Mouse (Mus musculus): ENCODE data around the gene Ugt1a6a.
"Not testable (repeated sequence)": the region's sequence is repeated elsewhere in the genome, so short reads cannot be mapped to it uniquely, and the experiment has no call there.

Gene Ugt1a6a

GRCm38 (mm10) chr1:88134457-88135011 is at the start of gene Ugt1a6a:
TSS of gene Ugt1a6a (plus strand) at chr1:88134809.
- not testable (repeated sequence) for DNase-seq (ENCODE audit: extremely low spot score)

GRCm38 (mm10) chr1:88086125-88086524 is 48.5 kb upstream of the Ugt1a6a start:
- no peak for DNase-seq (ENCODE audit: extremely low spot score)

DNA sequence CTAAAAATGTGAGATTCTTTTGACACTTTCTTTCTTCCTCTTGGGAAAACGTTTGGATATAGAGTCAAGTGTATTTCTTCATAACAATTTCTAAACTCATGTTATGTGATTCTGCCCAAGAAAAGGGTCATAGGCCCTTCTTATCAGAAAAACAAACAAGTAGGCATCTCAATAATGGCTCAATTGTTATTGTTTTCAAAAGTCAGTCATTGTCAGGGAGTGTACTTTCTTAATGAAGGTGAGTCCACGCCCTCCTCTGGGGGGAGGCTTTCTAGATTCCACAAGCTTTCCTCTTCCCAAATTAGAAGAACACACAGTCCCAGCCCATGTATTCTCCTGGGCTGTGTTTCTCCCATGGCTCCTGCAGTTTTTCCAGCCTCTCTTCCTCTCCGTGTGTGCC is 47.1 kb upstream of the Ugt1a6a start, which contains the start of gene Ugt1a8:
Ugt1a8 (plus strand) TSS at position 301 of the 400 bp plus-strand sequence.
- DNase-seq (ENCODE audit: extremely low spot score): no peak

DNA sequence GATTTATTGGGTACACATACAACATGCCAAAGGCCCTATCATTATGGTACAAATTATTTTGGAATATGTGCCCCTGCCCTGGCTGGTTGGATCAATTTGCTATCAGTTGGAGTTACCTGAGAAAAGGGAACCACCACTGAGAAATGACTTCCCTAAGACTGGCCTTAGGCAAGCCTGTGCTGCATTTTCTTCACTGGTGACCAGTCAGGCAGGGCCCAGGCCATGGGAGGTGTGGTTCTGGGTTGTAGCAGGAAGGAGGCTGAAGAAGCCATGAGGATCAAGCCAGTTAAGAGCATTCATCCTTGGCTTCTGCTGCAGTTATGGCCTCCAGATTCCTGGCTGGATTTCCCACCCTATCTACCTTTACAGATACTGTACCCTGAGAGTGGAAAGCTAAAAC is 42.3 kb upstream of the Ugt1a6a start:
- DNase-seq (ENCODE audit: extremely low spot score): no peak

- not testable (repeated sequence) for DNase-seq (ENCODE audit: extremely low spot score)
Observed at GRCm38 (mm10) chr1:88094270-88094676, 40.3 kb upstream of the Ugt1a6a start.

GRCm38 (mm10) chr1:88094941-88095492 is 39.6 kb upstream of the Ugt1a6a start, which contains the start of gene Ugt1a7c:
TSS of gene Ugt1a7c (plus strand) at chr1:88095062.
- no peak for DNase-seq (ENCODE audit: extremely low spot score)

DNA sequence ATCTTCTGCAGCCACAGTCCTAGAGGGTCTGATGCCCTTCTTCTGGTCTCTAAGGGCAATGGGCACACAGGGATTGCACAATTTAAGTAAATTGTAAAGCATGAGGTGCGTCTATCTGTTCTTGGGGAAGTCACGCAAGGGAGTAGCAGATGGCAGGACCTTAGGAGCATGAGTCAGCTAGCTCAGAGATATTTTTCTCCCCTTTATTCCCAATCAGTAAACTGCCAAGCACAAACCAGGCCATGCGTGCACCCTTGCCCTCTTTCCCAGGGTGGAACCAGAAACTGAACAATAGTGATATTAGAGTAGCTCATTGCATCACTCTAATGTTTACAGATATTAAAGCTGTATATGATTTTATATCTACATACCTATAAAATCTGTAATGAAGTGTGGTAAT is 36.1 kb upstream of the Ugt1a6a start:
- not testable (repeated sequence) for DNase-seq (ENCODE audit: extremely low spot score)

DNA sequence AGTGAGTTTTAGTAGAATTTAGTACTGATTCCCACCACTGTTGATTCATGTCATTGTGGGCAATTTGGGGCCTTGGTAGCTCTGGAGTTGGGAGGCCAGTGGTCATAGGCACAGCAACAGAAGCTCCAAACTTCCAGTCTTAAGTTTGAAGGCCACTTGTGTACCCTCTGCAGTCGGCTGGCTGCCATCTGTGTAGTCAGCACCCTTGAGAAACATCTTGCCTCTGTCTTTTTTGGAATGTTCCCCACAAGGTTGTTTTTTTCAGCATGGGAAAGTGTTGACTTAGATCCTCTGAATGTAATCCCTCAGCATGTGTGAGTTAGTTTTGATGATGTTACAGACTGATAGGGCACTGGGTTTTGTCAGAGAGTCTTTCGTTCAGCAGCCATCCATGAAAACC is 34.9 kb upstream of the Ugt1a6a start:
- not testable (repeated sequence) for DNase-seq (ENCODE audit: extremely low spot score)

GRCm38 (mm10) chr1:88103019-88103418 is 31.6 kb upstream of the Ugt1a6a start, which contains the start of gene Ugt1a6b:
TSS of gene Ugt1a6b (plus strand) at chr1:88103252.
- not testable (repeated sequence) for DNase-seq (ENCODE audit: extremely low spot score)

DNA sequence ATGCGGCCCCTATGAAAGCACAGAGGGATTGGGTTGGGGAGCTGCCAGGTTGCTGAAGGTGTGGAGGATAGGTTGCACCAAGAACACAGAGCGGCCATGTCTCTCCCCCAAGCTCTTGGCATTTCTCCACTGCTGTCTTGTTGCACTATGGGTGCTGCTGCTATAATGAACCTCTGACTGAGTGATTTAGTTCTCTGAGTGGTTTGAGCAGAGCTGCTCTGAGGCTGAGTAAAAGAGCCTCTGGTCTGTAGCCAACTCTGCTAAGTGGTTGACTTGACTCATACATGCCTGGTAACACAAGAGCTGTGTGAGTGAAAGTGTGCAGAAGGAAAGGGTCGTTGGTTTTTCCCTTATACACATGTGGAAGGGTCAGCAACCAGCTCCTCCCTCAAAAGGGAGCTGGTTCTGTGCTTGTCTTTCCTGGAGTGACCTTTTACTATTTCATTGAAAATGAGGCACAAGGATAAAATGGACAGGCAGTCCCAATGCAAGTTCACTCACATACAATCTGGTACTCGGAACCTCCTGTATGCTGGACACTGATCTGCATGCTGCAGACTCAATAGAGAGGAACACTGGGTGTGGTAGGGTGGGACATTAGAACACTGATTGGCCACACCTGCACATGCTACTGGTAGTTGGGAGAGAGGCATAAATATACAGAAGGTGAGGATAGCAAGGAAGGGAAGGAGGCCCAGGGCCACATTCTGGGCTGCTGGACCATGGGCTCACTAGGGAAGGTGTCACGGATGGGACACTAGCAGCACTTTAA is 30.7 kb upstream of the Ugt1a6a start:
- DNase-seq (ENCODE audit: extremely low spot score): not testable (repeated sequence)

DNA sequence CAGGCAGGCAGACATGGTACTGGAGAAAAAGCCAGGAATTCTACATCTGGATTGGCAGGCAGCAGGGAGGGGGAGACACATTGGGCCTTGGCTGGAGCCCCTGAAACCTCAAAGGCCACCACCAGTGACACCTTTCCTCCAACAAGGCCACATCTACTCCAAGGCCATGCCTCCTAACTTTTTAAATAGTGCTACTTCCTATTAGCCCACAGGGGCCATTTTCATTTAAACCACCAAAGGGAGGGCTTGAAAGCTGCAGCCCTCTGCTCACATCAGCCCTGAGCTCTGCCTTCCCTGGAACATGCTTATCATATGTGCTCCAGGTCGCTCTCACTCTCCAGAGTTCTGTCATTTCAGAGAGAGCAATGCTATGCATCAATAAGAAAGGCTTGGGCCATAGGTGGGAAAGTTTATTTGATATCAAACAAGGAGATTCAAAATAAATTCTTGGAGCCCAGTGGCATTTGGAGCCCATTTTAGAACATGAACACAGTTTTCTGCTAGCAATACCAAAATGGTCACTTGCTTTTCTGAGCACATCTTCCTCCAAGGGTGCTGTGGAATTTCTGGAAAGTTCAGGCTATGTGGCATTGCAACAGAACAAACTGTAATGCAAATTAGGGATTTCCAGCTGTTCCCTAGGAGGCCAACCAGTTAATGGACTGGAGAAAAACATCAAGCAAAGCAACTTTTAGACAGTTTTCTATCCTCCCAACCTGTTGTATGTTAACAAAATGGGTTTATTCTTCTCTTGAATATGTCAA is 29.8 kb upstream of the Ugt1a6a start:
- DNase-seq (ENCODE audit: extremely low spot score): no peak

- DNase-seq (ENCODE audit: extremely low spot score): no peak
Observed at GRCm38 (mm10) chr1:88105656-88106055, 29.0 kb upstream of the Ugt1a6a start.

- DNase-seq (ENCODE audit: extremely low spot score): not testable (repeated sequence)
Observed at GRCm38 (mm10) chr1:88109027-88109557, 25.5 kb upstream of the Ugt1a6a start.

GRCm38 (mm10) chr1:88109604-88110003 is 25.0 kb upstream of the Ugt1a6a start:
- not testable (repeated sequence) for DNase-seq (ENCODE audit: extremely low spot score)

DNA sequence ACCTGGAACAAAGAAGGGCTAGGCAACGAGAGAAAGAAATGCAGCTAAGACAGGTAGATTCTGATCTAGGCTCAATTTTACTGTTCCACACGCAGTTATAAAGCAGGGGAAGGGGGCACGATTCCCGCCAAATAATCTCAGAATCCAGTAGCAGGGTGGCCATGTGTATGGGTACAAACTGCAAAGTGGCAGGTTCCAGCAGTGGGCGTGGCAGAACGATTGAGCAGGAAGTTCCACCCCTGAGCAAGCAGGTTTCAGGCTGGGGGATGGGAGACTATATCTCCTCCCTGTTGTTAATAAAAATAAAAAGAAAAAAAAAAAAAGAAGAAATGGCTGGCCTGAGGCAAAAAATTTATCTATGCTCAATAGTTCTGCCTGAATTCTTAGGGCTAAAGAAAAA is 21.8 kb upstream of the Ugt1a6a start:
- DNase-seq (ENCODE audit: extremely low spot score): not testable (repeated sequence)

DNA sequence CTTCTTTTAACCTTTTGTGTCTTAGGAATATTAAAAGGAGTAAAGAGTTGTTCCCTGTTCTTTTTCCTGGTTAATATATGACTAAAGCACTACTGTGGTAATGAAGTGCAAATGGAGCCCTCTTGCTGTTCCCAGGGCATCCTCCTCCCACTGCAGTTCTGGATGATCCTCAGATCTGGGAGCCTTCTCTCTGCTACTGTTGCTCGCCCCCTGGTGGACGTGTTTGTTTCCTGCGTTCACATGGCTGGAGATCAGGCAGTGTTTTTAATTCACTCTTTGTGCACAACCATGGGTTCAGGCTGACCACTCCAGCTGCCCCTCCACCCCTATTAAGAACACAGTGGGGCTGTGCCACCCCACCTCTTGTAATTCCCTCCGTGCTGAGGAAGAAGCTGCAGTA is 14.1 kb upstream of the Ugt1a6a start:
- not testable (repeated sequence) for DNase-seq (ENCODE audit: extremely low spot score)

DNA sequence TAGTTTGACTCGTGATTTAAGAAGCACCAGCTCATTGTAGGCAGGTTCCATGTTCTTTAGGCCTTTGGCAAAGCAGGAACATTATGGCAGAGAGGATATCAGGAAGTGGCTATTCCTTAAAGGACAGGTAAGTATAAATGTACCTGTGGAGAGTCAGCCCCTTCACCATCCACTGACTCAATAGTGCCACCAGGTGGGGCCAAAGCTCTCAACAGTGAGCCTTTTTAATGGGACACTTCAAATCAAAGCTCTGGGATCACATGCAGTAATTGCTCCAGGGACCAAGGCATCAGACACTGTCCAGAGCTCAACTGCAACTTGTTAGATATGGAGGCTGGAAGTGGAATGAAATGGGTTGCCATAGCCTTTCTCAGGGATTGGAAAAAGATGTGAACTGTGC is 13.1 kb upstream of the Ugt1a6a start:
- not testable (repeated sequence) for DNase-seq (ENCODE audit: extremely low spot score)

- DNase-seq (ENCODE audit: extremely low spot score): not testable (repeated sequence)
Observed at GRCm38 (mm10) chr1:88125827-88126360, 8.7 kb upstream of the Ugt1a6a start.

DNA sequence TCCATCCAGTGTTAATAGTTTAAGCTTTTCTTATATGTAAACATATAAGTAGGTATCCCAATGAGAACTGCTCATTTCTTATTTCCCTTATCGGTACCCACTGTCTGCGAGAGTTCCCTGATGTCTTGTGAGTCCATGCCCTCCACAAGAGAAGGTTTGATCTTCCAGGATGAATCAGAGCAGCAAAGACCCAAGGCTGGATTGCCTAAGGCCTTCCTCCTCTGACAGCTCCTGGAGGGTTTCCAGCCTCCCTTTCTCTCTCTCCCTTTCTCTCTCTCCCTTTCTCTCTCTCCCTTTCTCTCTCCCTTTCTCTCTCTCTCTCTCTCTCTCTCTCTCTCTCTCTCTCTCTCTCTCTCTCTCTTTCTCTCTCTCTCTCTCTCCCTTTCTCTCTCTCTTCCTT is 5.5 kb upstream of the Ugt1a6a start:
- not testable (repeated sequence) for DNase-seq (ENCODE audit: extremely low spot score)

- not testable (repeated sequence) for DNase-seq (ENCODE audit: extremely low spot score)
Observed at GRCm38 (mm10) chr1:88130223-88130622, 4.4 kb upstream of the Ugt1a6a start.

DNA sequence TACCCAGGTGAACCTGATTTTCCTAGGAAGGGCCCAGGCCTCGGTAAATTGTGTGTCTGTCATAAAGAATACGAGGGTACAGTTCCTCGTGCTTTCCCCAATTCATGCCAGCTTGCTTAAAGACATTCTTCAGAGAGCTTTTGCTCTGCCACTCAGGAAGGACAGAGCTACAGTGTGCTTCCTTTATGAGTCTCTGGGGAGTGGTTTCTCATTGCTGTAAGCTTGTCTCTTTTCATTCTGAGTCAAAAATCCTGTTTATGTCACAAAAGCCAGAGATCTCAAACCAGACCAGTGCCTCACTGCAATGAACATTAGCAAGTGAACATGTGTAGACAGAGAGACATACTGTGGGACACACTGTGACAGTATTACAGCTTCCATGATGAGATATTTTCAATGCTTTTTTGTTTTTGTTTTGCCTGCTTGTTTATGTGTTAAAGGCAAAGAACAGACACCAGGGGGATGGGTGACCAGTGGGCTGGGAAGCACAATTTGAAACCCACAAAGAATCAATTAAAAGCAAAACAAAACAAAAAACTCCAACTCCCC is 627 bp upstream of the Ugt1a6a start:
- no peak for DNase-seq (ENCODE audit: extremely low spot score)

All from embryo, embryonic 9.5 days (tissue).